Mouse (Mus musculus): Measurements from ENCODE around the gene Eomes.

Gene Eomes

DNA sequence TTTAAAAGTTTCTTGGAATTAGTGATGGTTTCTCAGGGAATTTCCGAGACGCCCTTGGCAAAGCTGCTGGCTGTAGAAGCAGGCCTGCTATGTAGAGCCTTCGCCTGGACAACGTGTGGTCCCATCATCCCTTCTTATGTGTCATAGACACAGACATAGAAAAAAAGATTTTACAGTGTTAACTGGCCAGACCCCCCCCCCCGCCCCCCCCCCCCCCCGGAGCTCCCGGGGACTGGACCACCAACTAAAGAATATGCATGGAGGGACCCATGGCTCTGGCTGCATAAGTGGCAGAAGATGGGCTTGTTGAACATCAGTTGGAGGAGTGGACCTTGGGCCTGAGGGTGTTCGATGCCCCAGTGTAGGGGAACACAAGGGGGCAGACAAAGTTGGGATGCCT is 39.6 kb downstream of the Eomes start:
- DNase-seq (ENCODE audit: low spot score in 2 of 2), result no peak

DNA sequence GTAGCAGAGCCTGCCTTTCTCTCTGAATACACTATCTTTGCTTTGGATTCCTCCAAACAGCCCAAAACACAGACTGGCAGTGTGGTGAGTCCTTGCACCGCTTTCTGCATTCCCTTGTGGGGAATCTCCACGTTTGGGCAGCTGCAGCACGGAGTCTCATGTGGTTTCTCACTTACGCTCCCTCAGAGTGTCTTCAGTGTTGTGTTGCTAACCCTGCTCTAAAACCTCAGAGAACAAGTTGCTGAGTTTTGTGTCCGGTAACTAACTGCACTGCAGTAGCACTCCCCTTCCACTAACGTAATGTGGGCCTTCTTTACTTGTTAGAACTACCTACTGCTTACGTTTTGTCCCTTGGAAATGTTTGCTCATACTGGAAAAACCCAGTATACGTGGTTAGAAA is 41.1 kb downstream of the Eomes start:
- DNase-seq (ENCODE audit: low spot score in 2 of 2), result no peak

DNA sequence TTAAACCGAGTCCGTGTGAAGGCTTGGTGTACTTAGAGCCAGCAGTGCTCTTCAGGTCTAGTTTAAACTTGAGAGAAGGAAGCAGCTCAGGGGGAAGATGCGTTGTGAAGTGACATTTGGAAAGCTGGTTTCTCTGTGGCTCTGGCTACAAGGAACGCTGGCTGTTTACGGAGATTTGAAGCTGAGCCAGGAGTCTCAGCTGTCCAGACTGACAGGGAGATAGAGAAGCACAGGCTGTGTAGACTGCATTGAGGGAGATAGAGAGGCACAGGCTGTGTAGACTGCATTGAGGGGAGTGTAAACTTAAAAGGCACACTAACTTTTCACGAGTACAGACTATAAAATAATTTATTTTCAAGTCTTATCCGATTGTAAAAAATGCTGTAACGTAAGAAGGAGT is 42.0 kb downstream of the Eomes start:
- DNase-seq (ENCODE audit: low spot score in 2 of 2), result no peak

DNA sequence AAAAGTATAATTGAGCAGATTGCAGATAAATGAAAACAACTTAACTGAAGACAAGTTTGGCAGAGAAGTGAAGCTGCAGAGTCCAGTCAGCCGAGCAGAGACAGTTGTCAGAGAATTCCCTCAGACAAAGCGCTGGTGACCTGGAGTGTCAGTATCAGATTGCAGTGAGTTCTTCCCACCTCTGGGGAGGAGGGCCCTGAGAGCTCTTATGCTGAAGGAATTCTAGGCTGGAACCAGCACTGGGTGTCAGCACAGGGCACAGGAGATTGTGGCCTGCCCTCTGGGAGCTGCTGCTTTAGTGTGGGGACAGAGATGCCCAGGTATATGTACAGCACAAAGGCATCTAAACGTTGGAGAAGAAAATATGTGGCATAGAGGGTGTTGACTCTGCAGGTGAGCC is 42.8 kb downstream of the Eomes start:
- no peak for DNase-seq (ENCODE audit: low spot score in 2 of 2)

DNA sequence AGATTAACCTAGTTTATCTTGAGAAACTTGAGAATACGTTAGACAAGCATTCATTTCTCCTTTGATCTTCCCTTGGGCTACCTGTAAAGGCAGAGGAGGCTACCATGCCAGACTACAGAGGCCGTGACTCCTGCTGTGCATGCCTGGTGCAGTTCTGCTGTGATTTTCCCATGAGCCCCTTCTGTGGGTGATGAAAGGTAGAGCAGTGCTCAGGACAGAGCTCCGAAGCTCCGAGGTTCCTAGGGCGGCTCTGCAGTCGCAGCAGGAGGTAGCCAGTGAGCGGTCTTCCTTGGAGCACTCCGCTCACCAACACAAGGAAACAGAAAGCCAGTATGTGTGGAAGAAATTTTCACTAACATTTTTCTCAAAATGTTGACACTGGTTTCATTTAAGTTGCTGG is 43.6 kb downstream of the Eomes start:
- DNase-seq (ENCODE audit: low spot score in 2 of 2), result no peak

DNA sequence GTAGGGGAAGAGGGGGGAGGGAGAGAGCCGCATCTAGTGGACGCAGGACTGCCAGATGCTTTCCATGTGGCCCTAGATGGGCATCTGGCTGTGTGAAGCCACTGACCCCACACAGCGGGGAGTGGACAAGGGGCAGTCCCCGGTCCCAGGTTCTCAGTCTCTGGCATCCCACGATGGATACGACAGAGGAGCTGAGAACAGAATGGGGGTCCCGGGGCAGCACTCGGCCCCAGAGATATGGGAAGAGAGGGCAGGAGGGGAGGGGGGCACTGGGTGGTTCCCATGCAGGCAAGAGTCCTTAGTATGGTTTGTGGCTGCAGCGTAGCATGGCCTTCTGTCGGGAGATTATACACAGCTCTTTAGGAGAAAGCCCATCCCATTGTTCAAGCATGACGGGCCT is 45.7 kb downstream of the Eomes start:
- DNase-seq (ENCODE audit: low spot score in 2 of 2), result no peak

DNA sequence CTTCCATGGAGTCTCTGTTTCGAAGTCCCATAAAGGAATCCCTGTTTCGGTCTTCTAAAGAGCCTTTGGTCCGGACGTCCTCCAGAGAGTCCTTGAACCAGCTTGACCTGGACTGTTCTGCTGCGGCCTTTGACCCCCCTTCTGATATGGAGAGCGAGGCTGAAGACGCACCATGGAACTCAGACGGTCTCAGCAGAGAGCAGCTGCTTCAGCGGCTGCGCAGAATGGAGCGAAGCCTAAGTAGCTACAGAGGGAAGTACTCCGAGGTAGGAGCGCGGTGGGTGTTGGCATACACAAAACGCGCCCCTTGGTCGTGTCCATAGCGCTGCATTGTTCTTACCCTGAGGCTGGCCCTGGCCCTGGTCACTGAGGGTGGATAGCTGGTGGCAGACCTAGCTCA is 49.0 kb downstream of the Eomes start:
- DNase-seq (ENCODE audit: low spot score in 2 of 2), result no peak

DNA sequence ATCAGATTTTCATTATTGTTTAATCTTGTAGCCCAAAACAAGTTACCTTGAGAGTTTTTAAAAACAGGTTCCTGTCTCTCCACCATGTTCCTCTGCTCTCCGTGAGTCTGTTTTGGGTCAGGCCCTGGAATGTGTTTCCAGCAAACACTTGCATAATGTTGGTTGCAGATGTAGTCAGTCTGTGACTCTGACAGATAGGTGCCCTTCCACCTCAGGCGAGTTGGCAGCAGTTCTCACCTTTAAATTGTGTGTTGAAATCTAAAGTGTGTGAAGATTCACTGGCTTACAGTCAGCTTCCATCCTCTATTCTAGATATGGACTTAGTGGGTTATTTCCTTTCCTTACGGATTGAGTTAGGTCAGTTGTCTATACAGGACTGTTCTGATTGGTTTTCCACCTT is 51.8 kb downstream of the Eomes start:
- no peak for DNase-seq (ENCODE audit: low spot score in 2 of 2)

DNA sequence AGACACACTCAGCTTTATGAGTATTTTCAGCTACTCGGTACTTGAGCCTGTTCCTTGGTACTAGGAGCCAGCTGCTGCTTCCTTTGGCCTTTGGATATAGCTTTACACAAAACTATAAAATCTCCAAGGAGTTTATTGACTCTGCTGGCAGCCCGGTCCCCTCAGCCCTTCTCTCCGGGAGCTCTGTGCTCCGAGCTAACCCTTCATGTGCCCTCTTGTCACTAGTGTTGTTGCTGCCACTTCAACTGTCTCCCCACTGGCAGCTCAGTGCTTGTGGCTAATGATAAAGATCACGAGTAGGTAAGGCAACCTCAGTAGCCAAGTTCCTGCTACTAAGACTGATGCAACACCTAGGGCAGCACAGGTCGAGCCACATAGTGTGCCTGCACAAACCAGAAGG is 52.7 kb downstream of the Eomes start:
- DNase-seq (ENCODE audit: low spot score in 2 of 2), result no peak

DNA sequence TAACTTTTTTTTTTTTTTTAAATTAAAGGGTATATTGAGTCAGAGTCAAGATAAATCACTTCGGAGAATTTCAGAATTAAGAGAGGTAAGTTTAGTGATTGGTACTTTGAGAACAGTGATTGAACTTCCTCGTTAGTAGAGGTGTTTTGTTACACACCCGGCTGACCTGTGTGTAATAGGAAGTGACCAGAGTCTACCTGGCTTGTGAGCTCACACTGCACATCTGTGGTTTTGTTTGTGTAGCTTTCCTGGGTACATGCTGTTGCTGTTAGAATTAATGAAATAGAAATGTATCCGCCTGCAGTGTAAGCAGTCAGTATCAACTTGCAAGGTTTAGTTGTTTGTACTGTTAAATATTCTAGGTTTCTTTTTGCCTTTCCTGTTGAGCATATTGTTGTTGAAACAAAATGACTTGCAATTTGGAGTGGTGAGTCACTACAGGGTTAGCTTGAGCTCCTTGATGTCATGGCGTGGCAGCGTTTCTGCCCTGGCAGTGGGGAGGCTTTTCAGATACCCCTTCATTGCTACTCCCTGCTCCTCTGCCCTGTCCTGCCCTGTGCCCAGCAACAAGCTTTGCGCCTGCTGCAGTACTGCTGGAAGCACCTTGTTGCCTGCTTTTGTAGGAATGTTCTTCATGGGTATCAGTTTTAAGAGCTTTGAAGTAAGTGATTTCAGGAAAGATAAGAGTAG is 54.6 kb downstream of the Eomes start:
- DNase-seq (ENCODE audit: low spot score in 2 of 2), result no peak
